Mouse (Mus musculus) heart, embryonic 10.5 days (tissue): Measurements from ENCODE around the gene Gstm6. TPM values are rescaled to one million over a fixed set of nuclear protein-coding genes. Genes with fewer than 3 reads are reported as not detected.
A peak's percentile ranks its signal among the peaks of the same experiment; 100 is the strongest.

ENCODE experiments used
- DNase-seq: peaks from one replicate; pipeline ENCODE4 v3.0.0-alpha.2; 2017; ENCODE audit warnings: low spot score
- H3K27ac ChIP-seq: fragments of 300-500 bp; sonication (generic); 2 replicates; pipeline ENCODE4 v1.5.1; 2016; ENCODE audit warnings: mild to moderate bottlenecking
- H3K27me3 ChIP-seq: fragments of 300-500 bp; sonication (generic); 2 replicates; pipeline ENCODE4 v1.6.1; 2016; ENCODE audit warnings: mild to moderate bottlenecking; ENCODE audit not compliant: poor library complexity, insufficient read depth, severe bottlenecking
- H3K36me3 ChIP-seq: fragments of 300-500 bp; sonication (generic); 2 replicates; pipeline ENCODE4 v1.6.1; 2016; ENCODE audit warnings: mild to moderate bottlenecking, moderate library complexity
- H3K4me1 ChIP-seq: fragments of 300-500 bp; sonication (generic); 2 replicates; pipeline ENCODE4 v1.6.1; 2016; ENCODE audit warnings: mild to moderate bottlenecking
- H3K4me3 ChIP-seq: fragments of 300-500 bp; sonication (generic); 2 replicates; pipeline ENCODE4 v1.5.1; 2016; ENCODE audit warnings: mild to moderate bottlenecking, moderate library complexity
- H3K9me3 ChIP-seq: fragments of 300-500 bp; sonication (generic); 2 replicates; pipeline ENCODE4 v1.6.1; 2016; ENCODE audit warnings: mild to moderate bottlenecking, moderate library complexity
- WGBS: fragments of 180-500 bp; shearing (Covaris S2); methylation state at CpG from one replicate; pipeline ENCODE4 v1.1.7; 2016; 5-methylcytosine and 5-hydroxymethylcytosine counted together
- polyA plus RNA-seq: library from polyadenylated mRNA; unstranded; fragments of >200 nt; fragmentation: Nextera tagmentation; extraction: Ambion mirVana; gene quantifications from 2 replicates; pipeline ENCODE4 v1.2.1, GENCODE M21; 2016

Gstm6 gene
- polyA plus RNA-seq, 1 experiment from 2014 or later = 9.5 TPM

- Histone ChIP-seq H3K27me3 (peaks cover 25% of the 10 kb centered on the region; the same call in 1 of the 2 replicates), H3K36me3 (no peaks in the 10 kb centered on the region), H3K9me3 (no peaks in the 10 kb centered on the region), H3K27ac (no peak overlapping the region), H3K4me3 (no peak overlapping the region), H3K4me1 (peaks cover 30% of the 10 kb centered on the region)
- WGBS = 51% methylated on average over 3 of the region's 3 CpGs
- no peak for DNase-seq
These were observed 8.3 kb downstream of the Gstm6 start for GRCm38 (mm10) chr3:107935268-107935667.

GRCm38 (mm10) chr3:107932128-107932527 is 11.4 kb downstream of the Gstm6 start:
- no peak overlapping the region for H3K4me3 ChIP-seq
- no peak for DNase-seq
- peaks cover 17% of the 10 kb centered on the region; the same call in 1 of the 2 replicates for H3K27me3 ChIP-seq
- peaks cover 20% of the 10 kb centered on the region for H3K4me1 ChIP-seq
- no peaks in the 10 kb centered on the region for H3K36me3 ChIP-seq
- 73% methylated on average over 6 of the region's 6 CpGs for WGBS
- H3K27ac ChIP-seq = peak overlapping the region; percentile 26
- no peaks in the 10 kb centered on the region for H3K9me3 ChIP-seq

- peak; percentile 99 for DNase-seq
- peaks cover 20% of the 10 kb centered on the region for H3K4me1 ChIP-seq
- H3K36me3 ChIP-seq = no peaks in the 10 kb centered on the region
- H3K4me3 ChIP-seq = peak within 1 kb of the TSS; percentile 54
- no peaks in the 10 kb centered on the region for H3K9me3 ChIP-seq
- H3K27me3 ChIP-seq = peaks cover 17% of the 10 kb centered on the region; the same call in 1 of the 2 replicates
- 4% methylated on average over 10 of the region's 10 CpGs for WGBS
- H3K27ac ChIP-seq = peak within 1 kb of the TSS; percentile 87
These were observed 11.9 kb downstream of the Gstm6 start, which contains the start of gene Gstm7 for GRCm38 (mm10) chr3:107931670-107932069. Gstm7 (minus strand) TSS chr3:107931817.

GRCm38 (mm10) chr3:107931134-107931533 is 12.4 kb downstream of the Gstm6 start:
- Histone ChIP-seq H3K4me3 (peak overlapping the region; percentile 54), H3K36me3 (no peaks in the 10 kb centered on the region), H3K27me3 (peaks cover 12% of the 10 kb centered on the region; the same call in 1 of the 2 replicates), H3K27ac (peak overlapping the region; percentile 87), H3K9me3 (no peaks in the 10 kb centered on the region), H3K4me1 (peaks cover 17% of the 10 kb centered on the region)
- no peak for DNase-seq
- 58% methylated on average over 2 of the region's 2 CpGs for WGBS

- H3K27me3 ChIP-seq = peaks cover 9% of the 10 kb centered on the region; the same call in 1 of the 2 replicates
- WGBS = 76% methylated on average over 4 of the region's 4 CpGs
- no peaks in the 10 kb centered on the region for H3K9me3 ChIP-seq
- no peaks in the 10 kb centered on the region for H3K36me3 ChIP-seq
- H3K27ac ChIP-seq = no peak overlapping the region
- DNase-seq = no peak
- H3K4me1 ChIP-seq = peaks cover 11% of the 10 kb centered on the region
- H3K4me3 ChIP-seq = no peak overlapping the region
These were observed 13.8 kb downstream of the Gstm6 start for GRCm38 (mm10) chr3:107929731-107930130.

- Histone ChIP-seq H3K4me3 (no peak overlapping the region), H3K9me3 (no peaks in the 10 kb centered on the region), H3K36me3 (no peaks in the 10 kb centered on the region), H3K27me3 (peaks cover 9% of the 10 kb centered on the region; the same call in 1 of the 2 replicates), H3K4me1 (peaks cover 11% of the 10 kb centered on the region), H3K27ac (no peak overlapping the region)
- DNase-seq = no peak
- 79% methylated on average over 4 of the region's 4 CpGs for WGBS
These were observed 14.3 kb downstream of the Gstm6 start for GRCm38 (mm10) chr3:107929243-107929642.

GRCm38 (mm10) chr3:107928691-107929090 is 14.9 kb downstream of the Gstm6 start:
- Histone ChIP-seq H3K36me3 (no peaks in the 10 kb centered on the region), H3K4me1 (peaks cover 11% of the 10 kb centered on the region), H3K9me3 (no peaks in the 10 kb centered on the region), H3K27ac (no peak overlapping the region), H3K4me3 (no peak overlapping the region), H3K27me3 (peaks cover 9% of the 10 kb centered on the region; the same call in 1 of the 2 replicates)
- DNase-seq = no peak
- WGBS = 82% methylated on average over 11 of the region's 11 CpGs

GRCm38 (mm10) chr3:107927841-107928240 is 15.7 kb downstream of the Gstm6 start:
- 83% methylated on average over 3 of the region's 3 CpGs for WGBS

GRCm38 (mm10) chr3:107925335-107925734 is 18.2 kb downstream of the Gstm6 start:
- no peak overlapping the region for H3K4me3 ChIP-seq
- no peaks in the 10 kb centered on the region for H3K9me3 ChIP-seq
- WGBS = 85% methylated on average over 3 of the region's 3 CpGs
- H3K36me3 ChIP-seq = no peaks in the 10 kb centered on the region
- no peak overlapping the region for H3K27ac ChIP-seq
- peaks cover 3% of the 10 kb centered on the region; the same call in 1 of the 2 replicates for H3K27me3 ChIP-seq
- H3K4me1 ChIP-seq = no peaks in the 10 kb centered on the region
- DNase-seq = no peak

More at GRCm38 (mm10) chr3:107927841-107928240, 15.7 kb downstream of the Gstm6 start:
- Histone ChIP-seq H3K27ac (no peak overlapping the region), H3K27me3 (0 out of 2 replicates have a peak, but pooled peaks cover under 1% of the 10 kb centered on the region), H3K36me3 (no peaks in the 10 kb centered on the region), H3K9me3 (no peaks in the 10 kb centered on the region), H3K4me3 (no peak overlapping the region), H3K4me1 (peaks cover 11% of the 10 kb centered on the region)
- no peak for DNase-seq

GRCm38 (mm10) chr3:107920348-107920747 is 23.2 kb downstream of the Gstm6 start:
- DNase-seq = no peak
- Histone ChIP-seq H3K4me3 (no peak overlapping the region), H3K27me3 (peaks cover 11% of the 10 kb centered on the region; the same call in 1 of the 2 replicates), H3K9me3 (no peaks in the 10 kb centered on the region), H3K27ac (no peak overlapping the region), H3K36me3 (no peaks in the 10 kb centered on the region), H3K4me1 (no peaks in the 10 kb centered on the region)
- 90% methylated on average over 5 of the region's 5 CpGs for WGBS

GRCm38 (mm10) chr3:107917783-107918408 is 25.7 kb downstream of the Gstm6 start:
- WGBS = 56% methylated on average over 7 of the region's 7 CpGs
- no peaks in the 10 kb centered on the region for H3K36me3 ChIP-seq
- DNase-seq = no peak
- no peak overlapping the region for H3K4me3 ChIP-seq
- H3K9me3 ChIP-seq = no peaks in the 10 kb centered on the region
- peaks cover 11% of the 10 kb centered on the region; the same call in 1 of the 2 replicates for H3K27me3 ChIP-seq
- no peak overlapping the region for H3K27ac ChIP-seq
- H3K4me1 ChIP-seq = no peaks in the 10 kb centered on the region

- Histone ChIP-seq H3K4me3 (no peak overlapping the region), H3K27me3 (peaks cover 11% of the 10 kb centered on the region; the same call in 1 of the 2 replicates), H3K27ac (no peak overlapping the region), H3K36me3 (no peaks in the 10 kb centered on the region), H3K9me3 (no peaks in the 10 kb centered on the region), H3K4me1 (no peaks in the 10 kb centered on the region)
- DNase-seq = no peak
- 72% methylated on average over 3 of the region's 3 CpGs for WGBS
These were observed 26.5 kb downstream of the Gstm6 start for GRCm38 (mm10) chr3:107917097-107917496.

- 79% methylated on average over 15 of the region's 15 CpGs for WGBS
- H3K36me3 ChIP-seq = no peaks in the 10 kb centered on the region
- H3K27me3 ChIP-seq = peaks cover 11% of the 10 kb centered on the region; the same call in 1 of the 2 replicates
- H3K27ac ChIP-seq = no peak overlapping the region
- H3K9me3 ChIP-seq = no peaks in the 10 kb centered on the region
- peak; percentile 50 for DNase-seq
- peaks cover 1% of the 10 kb centered on the region; the same call in 1 of the 2 replicates for H3K4me1 ChIP-seq
- no peak overlapping the region for H3K4me3 ChIP-seq
These were observed 26.9 kb downstream of the Gstm6 start for GRCm38 (mm10) chr3:107916674-107917073.
